Mouse (Mus musculus): ENCODE data around the gene Cry2.

DNA sequence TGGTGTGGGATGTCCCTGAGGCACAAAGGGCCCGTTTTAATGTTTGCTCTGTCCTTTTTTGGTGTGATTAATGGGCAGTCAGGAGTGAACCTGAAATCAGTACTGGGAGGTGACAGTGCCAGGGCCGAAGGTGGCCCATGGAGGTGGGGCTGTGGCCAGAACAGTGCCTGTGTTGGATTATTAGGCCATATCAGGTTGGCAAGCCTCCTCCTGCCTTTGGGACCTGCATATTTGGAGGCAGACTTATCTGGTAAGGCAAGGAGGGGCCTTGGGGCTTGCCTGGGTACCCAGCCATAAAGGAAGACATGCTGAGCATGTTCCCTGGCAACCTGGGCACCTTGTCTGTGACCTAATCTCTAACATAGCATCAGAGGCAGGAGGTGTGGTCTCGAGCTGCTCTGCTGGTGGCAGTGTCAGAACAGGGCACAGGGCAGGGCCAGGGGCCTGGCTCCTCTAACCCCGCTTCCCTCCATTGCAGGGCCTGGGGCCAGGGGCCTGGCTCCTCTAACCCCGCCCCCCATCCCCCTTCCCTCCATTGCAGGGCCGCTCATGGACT is 53.3 kb downstream of the Cry2 start:
- no peak for TF ChIP-seq CTCF (IDR thresholded peaks at IDR 0.05; ENCODE audit: low read depth)
- no peak for TF ChIP-seq EP300 (IDR thresholded peaks at IDR 0.05; ENCODE audit: low read depth)

All from liver, embryonic 14.5 days (tissue).